Mouse (Mus musculus) granulocyte monocyte progenitor cell, adult 5-6 weeks (primary cell): ENCODE measurements around the gene Rmdn3. TPM values are rescaled to one million over a fixed set of nuclear protein-coding genes. Genes with fewer than 3 reads are reported as not detected.

Experiments
- ATAC-seq: replicated peaks from 2 replicates; pipeline ENCODE4 v1.8.0; 2016; ENCODE audit warnings: mild to moderate bottlenecking, moderate TSS enrichment, inconsistent platforms; ENCODE audit not compliant: poor library complexity, severe bottlenecking
- total RNA-seq, 2 experiments: library from RNA; stranded (forward) in 1 of 2; stranded (reverse) in 1 of 2; fragments of 200-712, 200-1000 nt in 1 of 2; fragments of >200 nt in 1 of 2; fragmentation: Nextera tagmentation in 1 of 2; gene quantifications; 2 replicates each; pipeline ENCODE4 v1.2.3; 2014 to 2017

Gene Rmdn3
- total RNA-seq (2014; fragmentation: Nextera tagmentation) (25.4 and 27.2 TPM in 2 replicates), total RNA-seq (2017) (31.6 and 34.3 TPM in 2 replicates)

DNA sequence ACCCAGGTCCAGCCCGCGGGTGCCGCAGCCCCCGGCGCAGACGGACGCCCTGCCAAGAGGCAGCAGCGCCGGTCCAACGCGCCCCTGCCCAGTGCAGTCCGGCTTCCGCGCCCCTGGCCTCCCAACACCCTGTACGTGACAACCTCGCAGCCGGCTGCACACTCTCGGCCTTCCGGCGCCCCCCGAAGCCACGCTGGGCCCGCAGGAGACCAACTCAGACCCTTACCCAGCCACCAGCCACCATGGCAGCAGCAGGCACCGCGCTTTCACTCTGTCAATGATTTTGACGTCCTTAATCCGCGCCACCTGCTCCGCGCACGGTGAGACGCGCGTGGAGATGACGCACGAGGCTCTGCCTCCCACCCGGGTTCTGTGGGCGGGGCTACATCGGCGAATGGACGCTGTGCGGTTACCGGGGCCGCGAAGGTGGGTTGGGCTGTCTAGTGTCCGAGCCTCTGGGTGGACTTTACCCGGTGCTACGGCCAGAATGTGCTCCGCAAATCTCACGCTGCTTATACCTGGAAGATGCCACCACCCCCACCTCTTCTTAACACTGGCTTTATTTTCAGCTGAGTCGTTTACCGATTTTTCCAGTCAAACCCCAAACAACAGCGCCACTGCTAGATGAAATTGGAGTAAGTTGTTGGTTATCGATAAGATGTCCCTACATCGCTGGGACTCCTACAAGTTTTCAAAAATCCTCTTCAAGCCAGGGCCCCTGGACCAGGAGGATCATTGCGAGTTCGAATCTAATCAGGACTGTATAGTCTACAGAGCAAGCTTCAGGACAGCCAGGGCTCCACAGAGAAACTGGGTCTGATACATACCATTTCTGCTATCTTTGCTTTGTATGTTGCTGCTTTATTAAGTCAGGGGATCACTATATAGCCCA is at the start of gene Rmdn3:
TSS of gene Rmdn3 (minus strand) at position 354 of the 892 bp plus-strand sequence.
- ATAC-seq = peak; percentile 98

- ATAC-seq = no peak
Measured at GRCm38 (mm10) chr2:119203871-119204460, 47.1 kb upstream of the Rmdn3 start.

DNA sequence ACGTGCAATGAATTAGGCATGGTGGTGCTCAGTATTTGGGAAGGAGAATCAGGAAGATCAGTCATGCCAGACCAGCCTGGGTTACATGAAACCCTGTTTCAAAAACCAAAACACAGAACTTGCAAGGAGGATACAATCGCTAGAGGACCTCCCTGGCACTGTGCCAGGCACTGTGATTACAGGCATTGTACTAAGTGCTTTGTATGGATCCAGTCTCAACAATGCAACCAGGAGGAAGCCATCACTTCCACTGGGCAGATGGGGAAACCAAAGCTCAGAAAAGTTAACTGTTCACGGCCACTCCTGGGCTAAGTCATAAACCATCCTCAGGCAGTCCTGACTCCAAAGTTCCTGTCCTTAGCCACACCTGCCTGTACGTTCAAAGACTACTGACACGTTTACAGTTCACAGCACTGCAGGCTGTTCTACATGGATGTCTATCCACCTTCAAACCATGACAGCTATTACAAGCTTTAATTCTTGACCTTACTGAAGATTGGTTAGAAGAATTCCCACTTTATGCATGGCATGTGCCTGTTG is 46.1 kb upstream of the Rmdn3 start:
- no peak for ATAC-seq

- no peak for ATAC-seq
Measured at GRCm38 (mm10) chr2:119198934-119199333, 42.1 kb upstream of the Rmdn3 start.

DNA sequence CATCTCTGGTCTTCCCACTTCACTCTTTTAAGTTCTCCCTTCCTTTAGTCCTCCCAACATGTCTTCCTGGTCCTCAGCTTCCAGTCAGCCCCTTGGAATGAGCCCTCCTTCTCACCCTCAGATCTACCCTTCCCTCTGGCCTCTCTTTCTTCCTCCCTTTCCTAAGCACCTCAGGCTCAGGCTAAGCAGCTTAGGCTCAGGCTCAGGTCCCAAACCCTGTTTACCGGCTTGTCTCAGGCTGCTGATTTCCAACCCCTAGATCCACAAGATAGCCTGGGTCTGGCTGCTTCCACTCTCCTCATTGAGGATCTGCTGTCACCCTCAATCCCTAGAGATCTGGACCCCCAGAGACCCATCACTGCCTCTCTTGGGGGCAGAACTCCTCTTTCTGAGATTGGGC is 41.2 kb upstream of the Rmdn3 start:
- no peak for ATAC-seq

GRCm38 (mm10) chr2:119197493-119197892 is 40.7 kb upstream of the Rmdn3 start:
- ATAC-seq = no peak

DNA sequence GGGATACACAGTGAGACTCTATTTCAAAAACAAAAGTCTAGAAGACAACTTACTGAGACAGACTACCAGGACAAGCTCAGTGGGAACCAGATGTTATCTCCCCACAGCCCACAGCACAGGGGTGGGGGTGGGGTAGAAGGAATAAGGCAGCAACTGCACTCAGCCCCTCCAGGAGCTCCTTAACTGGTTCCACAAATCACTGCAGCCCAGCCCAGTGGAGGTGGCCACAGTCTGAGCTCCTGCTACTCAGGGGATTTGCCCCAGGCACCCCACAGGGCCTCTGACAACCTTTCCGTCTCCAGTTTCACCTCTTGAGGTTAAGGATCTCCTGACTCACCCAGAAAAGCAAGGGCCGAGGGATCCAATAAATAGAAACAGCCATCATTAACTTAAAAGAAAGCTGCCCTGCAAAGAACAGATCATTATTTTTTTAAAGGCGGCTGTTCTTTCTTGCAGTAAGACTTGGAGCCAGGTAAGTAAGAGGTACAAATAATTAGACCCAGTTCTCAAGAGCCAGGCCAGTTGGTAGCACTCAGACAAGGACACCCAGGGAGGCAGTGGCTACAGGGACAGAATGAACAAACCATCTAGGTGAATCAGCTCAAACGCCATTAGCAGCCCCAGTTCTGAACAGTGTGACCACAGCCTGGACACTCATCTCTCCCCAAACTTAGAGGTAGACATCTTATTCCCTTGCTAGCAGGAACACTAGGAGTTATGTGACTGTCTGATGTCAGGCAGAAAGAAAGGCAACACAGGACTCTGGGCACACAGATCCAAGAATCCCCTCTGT is 39.7 kb upstream of the Rmdn3 start:
- no peak for ATAC-seq

DNA sequence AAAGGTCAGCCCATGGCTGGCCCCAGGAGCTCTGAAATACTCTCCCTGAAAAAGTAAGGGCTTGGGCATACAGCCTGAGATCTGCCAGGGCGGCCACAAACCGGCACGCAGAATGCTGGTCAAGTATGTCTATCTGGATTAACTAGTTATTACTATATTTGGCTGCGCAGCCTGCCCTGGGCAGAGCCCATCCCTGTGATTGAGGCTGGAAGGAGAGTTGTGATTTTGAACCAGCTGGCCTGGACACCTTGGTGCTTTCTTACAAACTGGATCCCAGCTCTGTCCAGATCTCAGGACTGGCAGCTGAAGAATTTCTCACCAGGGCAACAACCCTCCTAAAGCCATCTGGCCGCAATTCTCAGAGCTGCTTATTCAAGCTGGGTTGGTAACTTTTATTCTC is 37.3 kb upstream of the Rmdn3 start:
- no peak for ATAC-seq

DNA sequence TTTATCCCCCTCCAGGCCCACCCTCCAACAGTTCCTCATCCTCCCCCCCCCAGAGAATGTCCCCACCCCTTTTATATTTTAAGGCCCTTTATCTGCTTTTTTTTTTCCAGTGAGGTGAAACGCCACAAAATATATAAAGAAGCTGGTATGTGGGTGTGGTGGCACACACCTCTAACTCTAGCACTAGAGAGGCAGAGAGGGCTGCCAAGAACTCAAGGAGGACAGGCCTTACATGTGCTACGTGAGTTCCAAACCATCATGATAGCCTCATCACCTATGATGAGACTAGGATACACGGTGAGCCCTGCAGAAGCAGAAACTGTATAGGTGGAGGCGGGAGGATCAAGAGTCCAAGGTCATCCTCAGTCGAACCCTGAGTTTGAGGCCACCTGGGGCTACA is 34.1 kb upstream of the Rmdn3 start:
- ATAC-seq = no peak

DNA sequence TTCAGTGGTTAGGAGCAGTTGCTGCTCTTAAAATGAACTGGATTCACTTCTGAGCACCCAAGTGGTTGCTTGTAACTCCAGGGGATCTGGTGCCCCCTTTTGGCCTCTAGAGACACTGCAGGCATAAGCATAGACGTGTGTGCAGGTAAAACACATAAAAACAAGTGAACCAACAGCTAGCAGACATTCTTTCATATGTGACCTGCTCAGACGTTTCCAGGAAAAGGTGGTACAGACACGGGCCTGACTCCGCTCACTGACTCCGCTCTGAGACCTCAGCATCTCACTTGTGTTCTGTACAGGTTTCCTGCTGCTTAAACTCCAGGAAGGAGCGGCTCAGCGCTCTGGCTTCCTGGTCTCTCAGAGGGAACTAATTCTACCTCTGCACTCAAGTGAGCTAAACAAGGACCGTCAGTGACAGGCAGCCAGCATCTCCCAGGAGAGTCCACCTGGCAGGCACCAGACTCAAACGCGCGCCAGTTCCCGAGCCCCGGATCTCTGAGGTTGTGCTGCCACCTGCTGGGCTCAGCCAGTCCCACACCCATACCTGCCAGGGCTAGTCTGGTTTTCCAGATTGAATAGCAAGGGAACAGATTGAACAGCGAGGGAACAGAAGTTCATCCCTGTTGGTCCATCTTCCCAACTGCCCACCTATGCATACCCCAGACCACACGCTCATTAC is 32.3 kb upstream of the Rmdn3 start:
- ATAC-seq = peak; percentile 99

DNA sequence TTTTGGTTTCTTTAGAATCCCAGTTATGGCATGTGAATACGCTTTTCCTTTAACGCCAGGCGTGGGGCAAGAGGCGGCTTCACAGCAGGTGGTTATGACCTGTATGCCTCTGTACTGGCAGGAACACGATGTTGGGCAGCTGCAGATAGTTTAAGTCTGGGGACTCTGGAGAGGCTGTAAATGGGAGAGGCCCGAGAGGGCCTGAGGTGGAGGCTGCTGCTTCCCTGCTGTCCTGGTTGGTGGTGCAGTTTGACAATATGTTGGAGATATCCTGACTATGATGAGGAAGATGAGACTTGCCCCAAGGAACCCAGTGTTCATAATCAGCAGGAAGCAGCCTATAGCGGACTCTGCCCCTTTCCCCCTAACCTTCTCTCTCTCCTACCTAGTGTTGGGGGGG is 26.1 kb upstream of the Rmdn3 start:
- no peak for ATAC-seq

- ATAC-seq = no peak
Measured at GRCm38 (mm10) chr2:119177384-119177939, 20.6 kb upstream of the Rmdn3 start.

GRCm38 (mm10) chr2:119176761-119177160 is 19.9 kb upstream of the Rmdn3 start:
- no peak for ATAC-seq

DNA sequence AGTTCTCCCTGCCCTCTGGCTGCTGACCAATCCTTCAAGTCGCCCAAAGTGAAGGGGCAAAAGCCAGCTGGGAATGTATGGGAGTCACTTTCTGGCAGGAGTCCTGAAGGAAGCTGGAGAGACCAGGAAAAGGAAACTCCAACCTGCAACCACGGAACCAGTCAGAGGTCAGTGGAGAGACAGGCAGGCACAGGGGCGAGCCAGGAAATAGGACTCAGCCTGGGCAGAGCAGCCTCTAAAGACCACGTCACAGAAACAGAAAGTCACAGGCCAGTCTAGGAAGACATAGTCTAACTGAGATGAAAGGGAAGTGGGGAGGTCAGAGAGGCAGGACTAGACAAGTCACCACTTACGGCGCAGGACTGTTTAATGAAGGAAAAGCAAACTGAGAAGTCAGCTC is 18.8 kb upstream of the Rmdn3 start:
- no peak for ATAC-seq

DNA sequence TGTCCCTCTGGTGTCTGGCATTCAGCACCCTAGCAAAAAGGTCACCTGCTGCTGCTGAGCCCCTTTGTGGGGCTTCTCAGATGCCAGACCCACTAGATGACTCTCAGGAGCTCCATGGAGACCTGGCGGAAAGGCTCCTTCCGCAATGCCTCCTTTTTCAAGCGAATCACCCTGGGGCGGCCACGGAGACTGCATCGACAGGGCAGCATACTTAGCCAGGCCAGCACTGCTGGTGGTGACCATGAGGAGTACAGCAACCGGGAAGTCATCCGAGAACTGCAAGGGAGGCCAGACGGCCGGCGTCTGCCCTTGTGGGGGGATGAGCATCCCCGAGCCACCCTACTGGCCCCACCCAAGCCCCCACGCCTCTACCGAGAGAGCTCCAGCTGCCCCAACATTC is 18.0 kb upstream of the Rmdn3 start:
- ATAC-seq = no peak

GRCm38 (mm10) chr2:119173991-119174651 is 17.3 kb upstream of the Rmdn3 start, which contains the start of gene Gm14137:
TSS of gene Gm14137 (plus strand) at chr2:119174509.
- ATAC-seq = no peak

DNA sequence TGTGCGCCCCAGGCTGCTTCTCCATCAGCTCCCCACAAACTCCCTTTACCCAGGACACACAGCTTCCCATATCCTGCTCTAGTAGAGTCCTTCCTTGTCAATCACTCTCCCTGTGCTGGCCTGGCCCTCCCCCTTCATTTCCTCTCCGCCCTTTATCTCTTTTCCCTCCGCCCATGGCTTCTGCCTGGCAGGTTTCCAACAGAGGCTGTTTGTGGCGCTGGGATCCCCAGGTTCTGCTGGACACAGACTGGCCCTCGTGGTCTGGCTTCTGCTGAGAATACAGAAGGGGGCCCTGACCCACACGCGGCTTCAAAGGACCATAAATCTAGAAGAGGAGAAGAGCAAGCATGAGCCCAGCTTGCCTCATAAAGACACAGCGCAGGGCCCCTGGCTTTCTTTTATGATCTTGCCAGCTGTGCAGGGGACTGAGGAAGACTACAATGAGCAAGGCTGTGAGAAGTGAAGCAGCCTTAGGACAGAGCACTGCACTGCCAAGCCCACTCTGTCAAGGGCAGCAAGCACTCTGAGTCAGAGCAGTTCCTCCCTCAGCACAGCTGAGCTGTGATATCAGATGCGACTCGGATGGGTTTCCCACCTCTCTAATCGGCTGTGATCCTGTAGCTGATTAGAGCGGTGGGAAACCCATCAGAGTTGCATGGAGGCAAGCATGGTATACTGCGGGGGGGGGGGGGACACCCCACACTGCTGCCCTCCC is 16.2 kb upstream of the Rmdn3 start:
- peak; percentile 44 for ATAC-seq

- no peak for ATAC-seq
Measured at GRCm38 (mm10) chr2:119172446-119172845, 15.6 kb upstream of the Rmdn3 start.

DNA sequence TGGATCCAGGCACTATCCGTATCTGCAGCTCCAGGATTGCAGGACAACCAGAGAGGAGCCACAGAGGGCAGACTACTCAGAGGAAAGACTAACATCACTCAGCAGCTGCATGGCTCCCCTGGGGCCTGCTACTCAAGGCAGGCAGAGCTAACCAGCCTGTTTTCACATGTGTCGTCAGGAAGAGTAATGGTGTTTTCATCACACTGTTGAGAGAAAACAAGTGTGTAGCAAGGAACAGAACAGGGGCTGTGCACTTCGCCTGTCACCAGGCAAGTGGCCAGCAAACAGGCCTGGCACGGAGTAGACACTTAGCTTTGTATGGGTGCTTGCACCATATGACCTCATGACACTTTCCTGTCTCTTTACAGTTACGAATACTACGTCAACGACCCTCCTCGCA is 14.7 kb upstream of the Rmdn3 start:
- no peak for ATAC-seq
